31 mouse cellular contexts compared by ENCODE assay signal in the genomic region with DNA sequence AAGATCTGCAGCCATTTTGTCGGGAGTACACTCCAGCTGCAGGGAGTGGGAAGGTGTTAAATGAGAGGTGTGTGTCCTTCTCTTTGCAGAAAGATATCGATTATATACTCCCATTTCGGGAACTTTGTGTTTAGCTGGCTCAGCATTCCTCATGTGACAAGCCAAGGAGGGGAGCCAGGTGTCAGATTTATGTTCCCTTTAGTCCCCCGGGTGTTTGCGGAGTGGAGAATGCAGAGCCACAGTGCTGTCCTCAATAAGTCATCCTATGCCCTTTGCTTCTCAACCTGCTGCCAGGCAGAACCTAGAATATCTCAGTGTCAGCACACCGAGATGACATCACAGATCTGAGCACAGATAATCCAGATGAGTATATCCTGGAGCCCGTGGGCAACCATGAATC. TPM values are rescaled to one million over a fixed set of nuclear protein-coding genes. Genes with fewer than 3 reads are reported as not detected.
"Had no signal": no experiment of that assay in that cellular context is flagged by ENCODE, and none has a peak within 500 bp of the region (broad histone marks: within the 10 kb centered on the region; RNA-seq: fewer than 3 reads in every experiment).

No protein-coding gene starts in this region.

- H3K4me1 ChIP-seq: heart, embryonic 12.5 days; hindbrain, embryonic 10.5 days; intestine, embryonic 15.5 days; limb, embryonic 13.5 days; limb, embryonic 15.5 days; liver, embryonic 12.5 days had no signal

- ATAC-seq: hindbrain, embryonic 16.5 days; inflammation-experienced regulatory T-cells, adult 6 months; intestine, embryonic 15.5 days; intestine, postnatal 0 days; liver, embryonic 12.5 days had no signal

- H3K4me2 ChIP-seq: heart, embryonic 12.5 days; hindbrain, embryonic 12.5 days; hindbrain, embryonic 14.5 days; intestine, embryonic 15.5 days; limb, embryonic 13.5 days; limb, embryonic 15.5 days; liver, embryonic 12.5 days had no signal

- H3K36me3 ChIP-seq: heart, embryonic 12.5 days; hindbrain, embryonic 10.5 days; hindbrain, embryonic 12.5 days; intestine, embryonic 15.5 days; limb, embryonic 13.5 days; limb, embryonic 15.5 days; liver, embryonic 12.5 days had no signal

- DNase-seq: gastrocnemius, adult 2 months; gastrocnemius, postnatal 10 days; gastrocnemius, postnatal 25 days; heart, adult 2 months; heart, postnatal 10 days; heart, postnatal 4 days; kidney, adult 18-20 months; kidney, adult 8-10 months; kidney, postnatal 10 days; kidney, postnatal 25 days; kidney, postnatal 4 days; left cerebral cortex, postnatal 4 days had no signal

- H3K4me3 ChIP-seq: gastrocnemius, adult 2 months; heart, adult 2 months; heart, embryonic 12.5 days; hindbrain, embryonic 10.5 days; hindbrain, embryonic 12.5 days; intestine, embryonic 15.5 days; layer of hippocampus, adult 2 months; left cerebral cortex, adult 2 months; limb, embryonic 13.5 days; limb, embryonic 15.5 days; liver, embryonic 12.5 days had no signal

- H3K9me3 ChIP-seq: hindbrain, embryonic 10.5 days; hindbrain, embryonic 12.5 days; intestine, embryonic 15.5 days; limb, embryonic 13.5 days; limb, embryonic 15.5 days; liver, embryonic 12.5 days had no signal

- H3K9ac ChIP-seq: heart, embryonic 12.5 days; hindbrain, embryonic 12.5 days; hindbrain, embryonic 14.5 days; intestine, embryonic 15.5 days; limb, embryonic 13.5 days; limb, embryonic 15.5 days; liver, embryonic 12.5 days had no signal

- H3K27ac ChIP-seq: gastrocnemius, adult 2 months; heart, adult 2 months; hindbrain, embryonic 10.5 days; hindbrain, embryonic 12.5 days; hindbrain, embryonic 14.5 days; intestine, embryonic 15.5 days; layer of hippocampus, adult 2 months; left cerebral cortex, adult 2 months; limb, embryonic 13.5 days; limb, embryonic 15.5 days; liver, embryonic 12.5 days had no signal

- H3K27me3 ChIP-seq: heart, embryonic 12.5 days; hindbrain, embryonic 12.5 days; intestine, embryonic 15.5 days; limb, embryonic 13.5 days; limb, embryonic 15.5 days; liver, embryonic 12.5 days had no signal

RNA-seq across cellular contexts. Expression of gene Tpo, which starts 10.1 kb away (rescaled TPM):
- polyA plus RNA-seq: heart, adult 2 months; heart, embryonic 14.5 days; heart, embryonic 16.5 days; hindbrain, embryonic 10.5 days; hindbrain, embryonic 12.5 days; inflammation-experienced regulatory T-cells, adult 6 months; intestine, postnatal 0 days; kidney, embryonic 14.5 days; kidney, embryonic 16.5 days; limb, embryonic 11.5 days; limb, embryonic 13.5 days; limb, embryonic 15.5 days; liver, adult 2 months; liver, embryonic 12.5 days had no signal
